Mouse (Mus musculus): ENCODE measurements around the gene Btg4. TPM values are rescaled to one million over a fixed set of nuclear protein-coding genes. Genes with fewer than 3 reads are reported as not detected.

Btg4 gene
- polyA plus RNA-seq, 1 experiment: 10.2 TPM

GRCm38 (mm10) chr9:51056360-51057324 lies 4.1 kb upstream of the Btg4 start:
- Histone ChIP-seq H3K27ac (ENCODE audit: control insufficient read depth, insufficient read depth, low read depth, low read length) (peak overlapping the region; percentile 56), H3K4me1 (ENCODE audit: control insufficient read depth, insufficient read depth, low read length) (no peaks in the 10 kb centered on the region), H3K36me3 (ENCODE audit: control insufficient read depth, insufficient read depth, low read length) (no peaks in the 10 kb centered on the region), H3K4me3 (ENCODE audit: control insufficient read depth, low read depth, low read length) (no peak overlapping the region), H3K27me3 (ENCODE audit: control insufficient read depth, insufficient read depth, low read length) (no peaks in the 10 kb centered on the region)
- TF ChIP-seq CTCF (IDR thresholded peaks at IDR 0.05; ENCODE audit: control insufficient read depth, insufficient read depth, insufficient replicate concordance, low read depth, low read length) (no peak), POLR2A (IDR thresholded peaks at IDR 0.05; ENCODE audit: control insufficient read depth, low read depth, low read length) (no peak)

- Histone ChIP-seq H3K36me3 (ENCODE audit: control insufficient read depth, insufficient read depth, low read length) (no peaks in the 10 kb centered on the region), H3K4me3 (ENCODE audit: control insufficient read depth, low read depth, low read length) (no peak overlapping the region), H3K4me1 (ENCODE audit: control insufficient read depth, insufficient read depth, low read length) (no peaks in the 10 kb centered on the region), H3K27me3 (ENCODE audit: control insufficient read depth, insufficient read depth, low read length) (no peaks in the 10 kb centered on the region), H3K27ac (ENCODE audit: control insufficient read depth, insufficient read depth, low read depth, low read length) (no peak overlapping the region)
- TF ChIP-seq POLR2A (IDR thresholded peaks at IDR 0.05; ENCODE audit: control insufficient read depth, low read depth, low read length): no peak
- TF ChIP-seq CTCF (IDR thresholded peaks at IDR 0.05; ENCODE audit: control insufficient read depth, insufficient read depth, insufficient replicate concordance, low read depth, low read length): no peak
Observed at GRCm38 (mm10) chr9:51058951-51059521, 1.7 kb upstream of the Btg4 start.

GRCm38 (mm10) chr9:51068202-51068601 lies 7.5 kb downstream of the Btg4 start:
- no peak overlapping the region for H3K4me3 ChIP-seq (ENCODE audit: control insufficient read depth, low read depth, low read length)
- no peaks in the 10 kb centered on the region for H3K27me3 ChIP-seq (ENCODE audit: control insufficient read depth, insufficient read depth, low read length)
- no peak overlapping the region for H3K27ac ChIP-seq (ENCODE audit: control insufficient read depth, insufficient read depth, low read depth, low read length)
- H3K4me1 ChIP-seq (ENCODE audit: control insufficient read depth, insufficient read depth, low read length): no peaks in the 10 kb centered on the region
- TF ChIP-seq CTCF (IDR thresholded peaks at IDR 0.05; ENCODE audit: control insufficient read depth, insufficient read depth, insufficient replicate concordance, low read depth, low read length) (no peak), POLR2A (IDR thresholded peaks at IDR 0.05; ENCODE audit: control insufficient read depth, low read depth, low read length) (no peak)
- no peaks in the 10 kb centered on the region for H3K36me3 ChIP-seq (ENCODE audit: control insufficient read depth, insufficient read depth, low read length)

- H3K27me3 ChIP-seq (ENCODE audit: control insufficient read depth, insufficient read depth, low read length): no peaks in the 10 kb centered on the region
- no peaks in the 10 kb centered on the region for H3K36me3 ChIP-seq (ENCODE audit: control insufficient read depth, insufficient read depth, low read length)
- H3K4me1 ChIP-seq (ENCODE audit: control insufficient read depth, insufficient read depth, low read length): no peaks in the 10 kb centered on the region; the same call in 1 of the 2 replicates
- H3K4me3 ChIP-seq (ENCODE audit: control insufficient read depth, low read depth, low read length): no peak overlapping the region
- H3K27ac ChIP-seq (ENCODE audit: control insufficient read depth, insufficient read depth, low read depth, low read length): no peak overlapping the region
- TF ChIP-seq POLR2A (IDR thresholded peaks at IDR 0.05; ENCODE audit: control insufficient read depth, low read depth, low read length) (no peak), CTCF (IDR thresholded peaks at IDR 0.05; ENCODE audit: control insufficient read depth, insufficient read depth, insufficient replicate concordance, low read depth, low read length) (no peak)
Observed at GRCm38 (mm10) chr9:51070801-51071200, 10.1 kb downstream of the Btg4 start.

- Histone ChIP-seq H3K27ac (ENCODE audit: control insufficient read depth, insufficient read depth, low read depth, low read length) (no peak overlapping the region), H3K27me3 (ENCODE audit: control insufficient read depth, insufficient read depth, low read length) (no peaks in the 10 kb centered on the region), H3K4me3 (ENCODE audit: control insufficient read depth, low read depth, low read length) (no peak overlapping the region), H3K36me3 (ENCODE audit: control insufficient read depth, insufficient read depth, low read length) (no peaks in the 10 kb centered on the region), H3K4me1 (ENCODE audit: control insufficient read depth, insufficient read depth, low read length) (peaks cover 9% of the 10 kb centered on the region)
- TF ChIP-seq CTCF (IDR thresholded peaks at IDR 0.05; ENCODE audit: control insufficient read depth, insufficient read depth, insufficient replicate concordance, low read depth, low read length) (no peak), POLR2A (IDR thresholded peaks at IDR 0.05; ENCODE audit: control insufficient read depth, low read depth, low read length) (no peak)
Observed at GRCm38 (mm10) chr9:51075780-51076179, 15.1 kb downstream of the Btg4 start.

- H3K4me3 ChIP-seq (ENCODE audit: control insufficient read depth, low read depth, low read length): peak overlapping the region; percentile 66
- TF ChIP-seq CTCF (IDR thresholded peaks at IDR 0.05; ENCODE audit: control insufficient read depth, insufficient read depth, insufficient replicate concordance, low read depth, low read length): no peak
- no peak for TF ChIP-seq POLR2A (IDR thresholded peaks at IDR 0.05; ENCODE audit: control insufficient read depth, low read depth, low read length)
Observed at GRCm38 (mm10) chr9:51076300-51076978, 15.7 kb downstream of the Btg4 start.

GRCm38 (mm10) chr9:51076979-51077315 lies 16.2 kb downstream of the Btg4 start, which contains the start of gene Layn:
TSS of gene Layn (minus strand) at chr9:51077094.
- Histone ChIP-seq H3K4me3 (ENCODE audit: control insufficient read depth, low read depth, low read length) (peak within 1 kb of the TSS; percentile 66), H3K4me1 (ENCODE audit: control insufficient read depth, insufficient read depth, low read length) (peaks cover 9% of the 10 kb centered on the region), H3K27me3 (ENCODE audit: control insufficient read depth, insufficient read depth, low read length) (no peaks in the 10 kb centered on the region), H3K27ac (ENCODE audit: control insufficient read depth, insufficient read depth, low read depth, low read length) (no peak within 1 kb of the TSS; the same call in 1 of the 2 replicates), H3K36me3 (ENCODE audit: control insufficient read depth, insufficient read depth, low read length) (no peaks in the 10 kb centered on the region)
- TF ChIP-seq POLR2A (IDR thresholded peaks at IDR 0.05; ENCODE audit: control insufficient read depth, low read depth, low read length): no peak
- no peak for TF ChIP-seq CTCF (IDR thresholded peaks at IDR 0.05; ENCODE audit: control insufficient read depth, insufficient read depth, insufficient replicate concordance, low read depth, low read length)

More at GRCm38 (mm10) chr9:51076300-51076978, 15.7 kb downstream of the Btg4 start:
- Histone ChIP-seq H3K36me3 (ENCODE audit: control insufficient read depth, insufficient read depth, low read length) (no peaks in the 10 kb centered on the region), H3K27me3 (ENCODE audit: control insufficient read depth, insufficient read depth, low read length) (no peaks in the 10 kb centered on the region), H3K4me1 (ENCODE audit: control insufficient read depth, insufficient read depth, low read length) (peaks cover 9% of the 10 kb centered on the region), H3K27ac (ENCODE audit: control insufficient read depth, insufficient read depth, low read depth, low read length) (no peak overlapping the region; the same call in 1 of the 2 replicates)

Data from testis, adult 2 months (tissue).